Mouse (Mus musculus) C2C12 (cell line): ENCODE results near the gene Slc13a2.

ENCODE experiments used
- CEBPB ChIP-seq: IDR thresholded peaks from one replicate; pipeline ENCODE4 v1.6.1; 2011; ENCODE audit warnings: low read depth, mild to moderate bottlenecking, control low read depth, moderate library complexity
- CTCF ChIP-seq: IDR thresholded peaks from one replicate; pipeline ENCODE4 v1.5.1; 2011; ENCODE audit not compliant: control insufficient read depth, insufficient read depth, insufficient read length
- MAX ChIP-seq: IDR thresholded peaks from one replicate; pipeline ENCODE4 v1.6.1; 2011; ENCODE audit warnings: mild to moderate bottlenecking, control low read depth
- MYOD1 ChIP-seq: IDR thresholded peaks from one replicate; pipeline ENCODE4 v1.6.1; 2011; ENCODE audit warnings: low read depth; ENCODE audit not compliant: control insufficient read depth, insufficient read length
- MYOG ChIP-seq: IDR thresholded peaks from one replicate; pipeline ENCODE4 v1.6.1; 2011; ENCODE audit not compliant: control insufficient read depth, insufficient read length; ENCODE audit errors: extremely low read depth
- USF1 ChIP-seq: IDR thresholded peaks from one replicate; pipeline ENCODE4 v1.6.1; 2011; ENCODE audit warnings: low read depth, mild to moderate bottlenecking, control low read depth, moderate library complexity

GRCm38 (mm10) chr11:78402062-78402461, 20.0 kb downstream of the Slc13a2 start:
- TF ChIP-seq CTCF (no peak), USF1 (no peak), MAX (no peak), MYOD1 (no peak), CEBPB (no peak), MYOG (no peak)
